Mouse (Mus musculus): ENCODE measurements around the gene Ttc39b.

The Ttc39b gene

GRCm38 (mm10) chr4:83323910-83324684 lies at the start of gene Ttc39b:
Gene Ttc39b, minus strand, starts transcription at chr4:83324255.
- DNase-seq (ENCODE audit: low spot score), result peak; percentile 98

- no peak for DNase-seq (ENCODE audit: low spot score)
Observed at GRCm38 (mm10) chr4:83373381-83373780, 49.3 kb upstream of the Ttc39b start.

DNA sequence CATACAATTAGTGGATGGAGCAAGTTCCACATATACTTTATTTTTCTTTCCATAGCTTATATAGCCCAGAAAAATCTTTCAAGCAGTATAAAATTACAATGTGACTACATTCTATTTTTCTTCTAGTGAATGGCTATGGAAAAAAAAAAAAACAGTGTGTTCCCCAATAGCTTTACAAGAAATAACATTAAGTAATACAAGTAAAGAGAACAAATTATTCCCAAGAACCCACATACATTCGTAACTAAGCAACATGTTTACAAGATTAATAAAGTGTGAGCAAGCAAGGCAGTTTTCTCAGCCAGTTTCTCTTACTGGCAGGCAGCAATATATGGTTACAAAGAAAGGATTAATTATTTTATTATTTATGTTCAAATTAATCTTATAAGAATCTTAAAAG lies 33.7 kb upstream of the Ttc39b start:
- DNase-seq (ENCODE audit: low spot score), result no peak

DNA sequence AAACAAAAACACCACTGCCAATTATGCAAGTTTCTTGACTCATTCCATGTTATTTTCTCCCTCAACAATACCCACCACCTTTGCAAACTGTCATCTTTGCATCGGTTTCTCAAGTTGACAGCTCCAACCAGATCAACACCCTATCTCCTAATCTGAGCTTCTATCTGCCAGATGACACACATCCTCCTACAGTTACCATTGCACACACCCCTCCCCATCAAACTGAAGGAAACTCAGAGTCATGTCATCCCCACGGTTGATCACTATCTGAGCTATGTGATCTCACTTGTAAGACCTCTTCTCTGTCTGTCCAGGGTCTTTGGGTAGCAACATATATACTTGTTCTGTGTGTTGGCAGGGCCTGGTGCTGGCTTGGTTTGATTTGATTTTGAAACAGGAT lies 30.7 kb upstream of the Ttc39b start:
- no peak for DNase-seq (ENCODE audit: low spot score)

DNA sequence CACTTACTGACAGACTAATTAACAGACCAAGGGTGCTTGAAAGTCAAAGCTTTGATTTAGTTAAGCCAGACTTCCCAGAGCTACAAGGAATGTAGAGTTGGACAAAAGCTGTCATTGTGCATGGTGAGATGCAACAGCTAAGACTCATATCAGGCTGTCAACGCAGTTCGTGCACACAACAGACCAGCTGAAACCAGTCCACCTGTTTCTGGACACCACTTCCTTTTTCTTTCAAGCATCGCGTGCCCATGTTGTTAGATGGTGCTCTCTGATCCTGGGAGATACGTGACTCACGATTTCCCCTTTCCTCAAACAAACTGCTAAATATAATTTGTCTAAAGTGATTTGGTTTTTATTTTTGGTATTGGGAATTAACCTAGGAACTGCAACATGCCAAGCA lies 29.9 kb upstream of the Ttc39b start:
- no peak for DNase-seq (ENCODE audit: low spot score)

DNA sequence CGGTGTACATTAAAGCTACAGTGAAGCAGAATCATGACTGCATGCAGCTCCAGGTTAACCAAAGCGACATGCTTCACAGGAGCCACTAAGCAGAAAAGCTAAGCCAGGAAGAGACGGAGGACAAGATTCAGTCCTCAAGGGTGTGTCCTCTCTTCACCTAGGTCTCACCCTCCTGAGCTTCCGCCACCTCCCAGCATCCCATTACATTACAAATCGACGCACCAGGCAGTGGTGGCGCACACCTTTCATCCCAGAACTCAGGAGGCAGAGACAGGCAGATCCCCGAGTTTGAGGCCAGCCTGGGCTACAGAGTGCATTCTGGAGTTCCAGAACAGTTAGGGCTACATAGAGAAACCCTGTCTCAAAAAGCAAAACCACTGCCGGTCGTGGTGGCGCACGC lies 29.2 kb upstream of the Ttc39b start:
- no peak for DNase-seq (ENCODE audit: low spot score)

DNA sequence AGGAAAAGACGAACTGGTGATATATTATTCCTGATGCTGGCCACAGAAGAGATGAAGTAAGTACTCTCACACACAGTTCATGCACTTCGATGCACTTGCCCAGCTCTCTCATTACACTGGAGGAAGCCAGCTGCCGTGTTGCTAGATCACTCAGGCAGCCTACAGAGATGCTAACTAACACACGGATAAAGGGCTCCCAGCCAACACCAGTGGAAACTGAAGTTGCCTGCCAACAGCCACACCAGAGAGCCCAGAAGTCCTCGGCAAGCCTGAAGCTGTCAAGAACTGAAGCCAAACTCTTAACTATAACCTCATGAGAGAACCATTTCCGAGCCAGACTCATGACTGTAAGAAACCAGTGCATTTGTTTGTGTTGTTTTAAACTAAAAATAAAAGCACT lies 26.7 kb upstream of the Ttc39b start:
- peak; percentile 71 for DNase-seq (ENCODE audit: low spot score)

DNA sequence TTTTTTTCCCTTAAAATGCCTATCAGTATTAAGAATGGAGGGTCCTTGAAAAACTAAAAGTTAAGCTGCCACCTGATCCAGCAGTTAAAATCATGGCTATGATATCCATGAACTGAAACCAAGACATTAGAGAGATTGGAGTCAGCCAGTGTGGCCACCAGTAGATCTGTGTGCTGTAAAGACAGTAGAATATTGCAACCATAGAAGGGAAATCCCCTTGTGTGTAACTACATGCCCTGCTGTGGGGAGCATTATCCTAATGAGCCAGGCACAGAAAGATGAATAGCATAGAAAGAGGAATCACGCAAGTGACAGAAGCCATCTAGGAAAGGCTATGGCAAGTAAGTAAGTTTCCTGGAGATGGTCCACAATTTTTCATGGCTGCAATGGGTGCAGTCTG lies 24.9 kb upstream of the Ttc39b start:
- no peak for DNase-seq (ENCODE audit: low spot score)

DNA sequence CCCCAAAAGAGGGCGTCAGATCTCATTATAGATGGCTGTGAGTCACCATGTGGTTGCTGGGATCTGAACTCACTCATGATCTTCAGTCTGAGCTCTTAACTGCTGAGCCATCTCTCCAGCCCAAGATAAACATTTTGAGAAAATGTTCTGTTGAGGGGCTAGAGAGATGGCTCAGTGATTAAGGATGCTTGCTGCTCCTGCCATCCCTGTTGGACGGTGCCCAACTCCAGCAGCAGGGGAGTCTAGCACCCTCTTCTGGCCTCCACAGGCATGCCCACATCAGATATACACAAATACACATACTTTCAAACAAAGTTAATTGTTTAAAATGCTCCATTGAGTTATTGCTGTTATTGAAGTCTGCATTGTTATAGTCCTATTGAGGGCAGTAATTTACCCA lies 19.8 kb upstream of the Ttc39b start:
- no peak for DNase-seq (ENCODE audit: low spot score)

DNA sequence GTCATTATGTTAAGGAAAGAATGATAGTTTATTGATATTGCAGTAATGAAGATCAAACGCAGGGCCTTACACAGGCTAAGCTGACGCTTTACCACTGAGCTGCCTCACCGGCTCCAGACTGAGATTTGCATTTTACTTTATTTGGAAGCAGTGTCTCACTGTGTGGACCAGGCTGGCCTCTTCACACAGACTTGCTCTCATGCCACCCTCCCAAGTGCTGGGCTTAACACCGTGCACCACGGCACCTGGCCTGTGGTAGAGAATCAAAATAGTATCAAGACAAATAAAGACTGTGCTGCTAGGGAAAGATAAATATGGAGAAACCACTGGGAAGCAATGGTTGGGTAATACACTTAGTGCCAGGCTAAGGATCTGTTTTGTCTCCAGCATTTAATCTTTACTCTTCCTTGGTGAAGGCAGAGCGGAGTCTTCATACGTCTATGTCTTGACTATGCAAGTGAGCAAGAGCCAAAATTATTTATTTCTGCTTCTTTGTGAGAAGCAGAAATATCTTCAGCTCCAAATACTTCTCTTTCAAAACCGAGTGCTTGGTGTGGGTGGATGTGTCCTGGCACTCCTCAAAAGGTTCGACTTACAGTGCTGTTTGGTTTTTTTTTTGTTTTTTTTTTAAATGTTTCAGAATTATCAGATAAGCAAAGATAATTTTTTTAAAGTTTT lies 19.2 kb upstream of the Ttc39b start:
- no peak for DNase-seq (ENCODE audit: low spot score)

DNA sequence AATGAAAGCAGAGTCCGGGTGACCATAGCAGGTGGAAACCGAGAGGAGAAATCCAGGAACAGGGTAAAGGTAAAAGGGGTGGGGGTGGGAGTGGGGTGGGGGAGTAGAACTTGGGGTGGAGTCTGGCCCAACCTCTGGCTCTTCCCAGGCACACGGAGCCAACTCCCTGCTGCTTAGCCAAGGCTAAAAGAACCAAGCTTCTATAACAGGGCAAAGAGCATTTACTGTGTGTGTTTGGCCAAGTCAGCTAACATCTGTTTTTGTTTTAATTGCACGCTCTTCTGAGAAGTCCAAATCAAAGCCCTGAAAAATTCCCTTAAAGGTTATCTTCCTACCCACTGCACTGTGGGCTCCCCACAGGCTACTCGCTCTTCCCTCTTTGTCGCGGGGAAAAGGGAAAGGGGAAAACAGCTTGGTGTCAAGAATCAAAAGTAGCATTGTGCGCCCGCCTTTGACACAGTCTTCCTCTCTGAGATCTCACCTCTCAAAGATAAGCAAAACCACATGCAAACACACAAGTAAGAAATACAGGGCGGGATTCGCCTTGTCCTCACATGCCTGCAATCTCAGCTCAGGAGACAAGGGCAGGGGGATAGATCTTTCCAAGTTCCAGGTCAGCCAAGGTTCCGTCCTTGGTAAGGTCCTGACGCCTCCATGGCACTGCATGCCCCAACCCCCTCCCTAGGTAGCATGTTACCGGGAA lies 18.4 kb upstream of the Ttc39b start:
- no peak for DNase-seq (ENCODE audit: low spot score)

DNA sequence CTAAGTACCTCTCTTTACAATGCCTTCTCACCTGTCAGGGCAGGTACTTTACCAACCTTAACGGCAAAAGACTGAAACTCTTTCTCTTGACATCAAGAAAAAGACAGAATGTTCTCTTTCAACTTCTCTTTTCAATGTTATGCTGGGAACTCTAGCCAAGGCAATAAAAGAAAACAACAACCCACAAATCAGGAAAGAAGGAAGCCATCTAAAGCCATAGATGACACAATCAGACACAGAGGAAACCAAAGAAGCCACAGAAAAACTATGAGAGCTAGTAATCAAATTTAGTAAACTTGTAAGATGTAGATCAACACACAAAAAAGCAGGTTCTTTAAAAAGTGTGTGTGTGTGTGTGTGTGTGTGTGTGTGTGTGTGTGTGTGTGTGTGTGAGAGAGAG lies 15.3 kb upstream of the Ttc39b start:
- no peak for DNase-seq (ENCODE audit: low spot score)

DNA sequence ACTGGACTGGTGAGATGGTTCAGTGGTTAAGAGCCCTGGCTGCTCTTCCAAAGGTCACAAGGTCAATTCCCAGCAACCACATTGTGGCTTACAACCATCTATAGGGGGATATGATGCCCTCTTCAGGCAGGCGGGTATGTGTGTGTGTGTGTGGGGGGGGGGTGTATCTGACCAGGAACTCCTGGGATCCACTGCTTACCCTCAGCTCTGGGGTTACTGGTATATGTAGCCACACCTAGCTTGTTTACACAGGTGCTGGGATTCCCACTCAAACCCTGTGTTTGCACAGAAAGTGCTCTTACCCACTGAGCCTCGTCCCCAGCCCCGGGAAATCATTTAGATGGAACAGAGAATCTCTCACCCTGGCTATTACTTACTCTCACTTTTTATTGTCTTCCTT lies 13.7 kb upstream of the Ttc39b start:
- DNase-seq (ENCODE audit: low spot score), result no peak

DNA sequence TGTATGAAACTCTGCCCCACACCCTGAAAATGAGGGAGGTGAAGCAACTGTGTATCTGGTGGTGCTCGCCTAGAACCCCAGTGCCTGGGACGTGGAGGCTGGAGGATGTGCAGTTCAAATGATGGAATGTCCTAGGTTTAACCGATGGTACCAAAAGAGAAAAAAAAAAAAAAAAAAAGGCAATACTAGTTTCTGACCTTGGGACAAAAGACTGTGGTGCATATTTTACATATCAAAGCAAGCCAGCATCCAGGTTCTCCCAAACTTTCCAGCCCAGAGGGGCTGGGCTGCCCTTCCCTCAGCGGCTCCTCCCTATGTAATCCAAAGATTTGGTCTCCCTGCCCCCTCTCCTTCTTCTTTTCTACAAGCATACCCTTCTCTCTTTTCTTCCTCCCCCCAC lies 6.3 kb upstream of the Ttc39b start:
- no peak for DNase-seq (ENCODE audit: low spot score)

GRCm38 (mm10) chr4:83329615-83330014 lies 5.6 kb upstream of the Ttc39b start:
- no peak for DNase-seq (ENCODE audit: low spot score)

DNA sequence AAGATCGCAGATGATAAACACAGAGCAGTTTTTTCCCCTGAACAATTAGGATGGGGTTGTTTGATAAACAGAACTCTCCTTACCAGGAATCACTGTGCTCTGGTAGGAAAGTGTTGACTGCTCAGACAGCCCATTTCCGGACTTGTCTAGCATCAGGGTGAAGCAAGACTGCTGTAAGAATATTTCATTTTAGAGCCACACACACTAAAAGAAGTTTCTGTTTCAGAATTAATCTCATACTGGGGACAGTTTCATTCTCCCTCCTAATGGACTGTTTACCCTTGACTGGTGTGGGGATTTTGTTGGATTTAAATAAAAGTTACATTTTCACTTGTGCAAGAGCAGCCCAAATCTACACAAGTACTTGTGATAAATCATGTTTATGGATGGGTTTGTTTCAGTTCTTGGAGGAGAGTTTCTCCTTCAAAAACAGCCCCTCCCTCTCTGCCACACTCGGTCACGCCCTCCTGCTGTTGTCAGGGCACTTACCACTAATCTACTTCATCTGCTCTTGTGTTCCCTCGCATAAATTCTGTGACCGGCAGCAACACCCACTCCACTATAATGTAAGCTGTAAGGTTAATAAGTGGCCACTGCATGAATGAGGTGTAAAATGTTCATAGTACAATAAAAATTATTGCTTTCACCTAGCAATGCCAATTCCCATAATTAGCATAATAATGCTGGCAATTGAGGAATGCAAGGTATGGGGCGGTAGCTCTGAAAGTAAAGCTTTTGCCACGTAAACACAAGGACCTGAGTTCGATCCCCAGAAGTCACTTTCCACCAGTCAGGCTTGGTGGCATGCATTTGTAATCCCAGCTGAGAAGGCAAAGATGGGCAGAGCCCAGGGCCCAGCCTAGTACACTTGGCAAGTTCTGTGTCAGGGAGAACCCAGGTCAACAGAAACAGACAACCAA lies 4.2 kb upstream of the Ttc39b start:
- DNase-seq (ENCODE audit: low spot score), result no peak

GRCm38 (mm10) chr4:83327526-83327925 lies 3.5 kb upstream of the Ttc39b start:
- no peak for DNase-seq (ENCODE audit: low spot score)

- DNase-seq (ENCODE audit: low spot score), result no peak
Observed at GRCm38 (mm10) chr4:83325366-83325765, 1.3 kb upstream of the Ttc39b start.

DNA sequence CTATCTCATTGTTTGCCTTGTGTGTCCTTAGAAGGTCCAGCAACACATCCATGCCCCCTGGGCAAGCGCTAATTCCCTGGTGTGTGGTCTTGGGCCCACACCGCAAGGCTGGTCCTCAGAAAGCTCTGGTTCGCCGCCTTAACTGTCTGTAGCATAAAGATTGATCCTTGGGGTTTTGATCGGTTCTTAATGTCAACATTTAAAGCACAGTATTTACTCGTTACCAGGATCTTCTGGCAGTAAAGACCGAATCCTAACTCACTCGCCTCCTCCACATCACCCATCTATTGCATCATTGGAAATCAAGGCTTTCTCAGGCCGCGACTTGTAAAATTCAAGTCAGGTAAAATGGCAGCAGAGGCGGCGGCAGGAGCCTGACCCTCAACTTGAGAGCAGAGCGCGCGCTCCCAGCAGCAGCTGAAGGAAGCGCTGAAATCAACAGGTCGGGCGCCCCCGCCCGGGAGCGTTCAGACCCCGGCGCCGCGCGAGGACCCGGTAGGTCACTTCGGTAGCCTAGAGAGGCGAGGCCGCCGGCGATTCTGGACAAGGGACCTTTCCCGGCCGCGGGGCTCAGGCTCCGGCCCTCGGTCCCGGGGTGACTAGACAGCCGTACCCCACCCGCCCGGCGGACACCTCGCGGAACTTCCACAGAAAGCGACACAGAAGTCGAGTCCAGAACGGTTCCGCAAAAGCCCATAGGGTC lies 703 bp downstream of the Ttc39b start:
- DNase-seq (ENCODE audit: low spot score), result peak; percentile 73

GRCm38 (mm10) chr4:83319736-83320135 lies 4.3 kb downstream of the Ttc39b start:
- DNase-seq (ENCODE audit: low spot score), result no peak

GRCm38 (mm10) chr4:83318758-83319157 lies 5.3 kb downstream of the Ttc39b start:
- no peak for DNase-seq (ENCODE audit: low spot score)
